ENCODE assay signal across 8 mouse cellular contexts in genomic region chr2:30640021-30640481, GRCm38 (mm10). TPM values are rescaled to one million over a fixed set of nuclear protein-coding genes. Genes with fewer than 3 reads are reported as not detected.
DNase-seq lines count a peak whose midpoint lies in the region; ATAC-seq and TF ChIP-seq lines count a peak whose summit lies in the region.

No protein-coding gene starts in this region.

- H3K27me3 ChIP-seq in limb, embryonic 10.5 days (ENCODE audit: low read depth, poor library complexity, severe bottlenecking), result no peaks in the 10 kb centered on the region
- no peaks in the 10 kb centered on the region for H3K27me3 ChIP-seq in neural tube, embryonic 13.5 days

- H3K9me3 ChIP-seq in limb, embryonic 10.5 days (replicated peaks), result no peaks in the 10 kb centered on the region
- no peaks in the 10 kb centered on the region for H3K9me3 ChIP-seq in neural tube, embryonic 13.5 days

- ATAC-seq in neural tube, embryonic 13.5 days (ENCODE audit: low read depth), result peak; percentile 55; the same call in 1 of the 2 replicates

- H3K27ac ChIP-seq in embryonic fibroblast, embryonic 13.5 days (ENCODE audit: insufficient read depth, low read length), result peak overlapping the region; percentile 68
- H3K27ac ChIP-seq in limb, embryonic 10.5 days, result peak overlapping the region; percentile 85
- H3K27ac ChIP-seq in neural tube, embryonic 13.5 days (replicated peaks), result peak overlapping the region; percentile 78

- H3K36me3 ChIP-seq in limb, embryonic 10.5 days, result no peaks in the 10 kb centered on the region
- H3K36me3 ChIP-seq in neural tube, embryonic 13.5 days, result no peaks in the 10 kb centered on the region

- TF ChIP-seq POLR2A in embryonic fibroblast, embryonic 13.5 days (IDR thresholded peaks at IDR 0.05; ENCODE audit: low read depth, low read length), result peak; percentile 29; the same call in 1 of the 2 replicates

- no peak overlapping the region for H3K4me2 ChIP-seq in neural tube, embryonic 13.5 days

- H3K4me1 ChIP-seq in embryonic fibroblast, embryonic 13.5 days (ENCODE audit: control insufficient read depth, insufficient read depth, low read length), result peaks cover 2% of the 10 kb centered on the region; the same call in 1 of the 2 replicates
- H3K4me1 ChIP-seq in limb, embryonic 10.5 days, result peaks cover 70% of the 10 kb centered on the region
- peaks cover 50% of the 10 kb centered on the region for H3K4me1 ChIP-seq in neural tube, embryonic 13.5 days (replicated peaks)

- H3K9ac ChIP-seq in neural tube, embryonic 13.5 days, result peak overlapping the region; percentile 2; the same call in 1 of the 2 replicates

- peak; percentile 26 for DNase-seq in kidney, postnatal 14 days
- DNase-seq in kidney, adult 8-10 months, result no peak
- peak; percentile 65 for DNase-seq in limb, embryonic 10.5 days (ENCODE audit: low spot score)
- DNase-seq in urinary bladder, postnatal 36 days (ENCODE audit: low spot score in 2 of 2), result no peak
- DNase-seq in frontal cortex, postnatal 10 days (ENCODE audit: low spot score in 2 of 2), result no peak
- no peak for DNase-seq in thymus, postnatal 0 days (ENCODE audit: low spot score)

- no peak overlapping the region for H3K4me3 ChIP-seq in embryonic fibroblast, embryonic 13.5 days (ENCODE audit: insufficient read depth, low read length)
- peak overlapping the region; percentile 16; the same call in 1 of the 2 replicates for H3K4me3 ChIP-seq in limb, embryonic 10.5 days
- no peak overlapping the region for H3K4me3 ChIP-seq in neural tube, embryonic 13.5 days

- WGBS in limb, embryonic 10.5 days, result 9% methylated on average over 11 of the region's 11 CpGs
- WGBS in neural tube, embryonic 13.5 days, result 7% methylated on average over 11 of the region's 11 CpGs

- no peak for TF ChIP-seq CTCF in embryonic fibroblast, embryonic 13.5 days (IDR thresholded peaks at IDR 0.05; ENCODE audit: borderline replicate concordance, insufficient read depth, low read length)

RNA-seq across cellular contexts. Expression of gene Cstad, which starts 45.2 kb away (rescaled TPM):
- polyA plus RNA-seq in embryonic fibroblast, embryonic 13.5 days (2011; ENCODE audit: insufficient read length, low read depth, missing spikeins), result 2.8 and 3.4 TPM in 2 replicates
- polyA plus RNA-seq in limb, embryonic 10.5 days (2016; fragmentation: Nextera tagmentation; extraction: Ambion mirVana), result 0.55 and 0.95 TPM in 2 replicates
- 0.39 and 0.98 TPM in 2 replicates for polyA plus RNA-seq in neural tube, embryonic 13.5 days (2015; fragmentation: Nextera tagmentation; extraction: Ambion mirVana)
- 1.2 and 1.3 TPM in 2 replicates for polyA plus RNA-seq in thymus, postnatal 0 days (2015; fragmentation: Nextera tagmentation; extraction: Ambion mirVana)

Comparison
In these comparisons a context has a peak if more than half of its experiments do, and no peak if none do; other contexts are left out.
1. DNase-seq: peak in kidney, postnatal 14 days (single experiment) and limb, embryonic 10.5 days (single experiment); none in kidney, adult 8-10 months (0 of 2), urinary bladder, postnatal 36 days (0 of 2), frontal cortex, postnatal 10 days (0 of 2) and thymus, postnatal 0 days (single experiment).
2. Peak in every context shown above with its lines, with median percentiles within 50 percentile points of each other: H3K27ac ChIP-seq.